Mouse (Mus musculus): ENCODE data around the gene Fgfr2. TPM values are rescaled to one million over a fixed set of nuclear protein-coding genes. Genes with fewer than 3 reads are reported as not detected.

Gene Fgfr2
- polyA plus RNA-seq, 1 experiment from 2014 or later = 34.1 TPM

DNA sequence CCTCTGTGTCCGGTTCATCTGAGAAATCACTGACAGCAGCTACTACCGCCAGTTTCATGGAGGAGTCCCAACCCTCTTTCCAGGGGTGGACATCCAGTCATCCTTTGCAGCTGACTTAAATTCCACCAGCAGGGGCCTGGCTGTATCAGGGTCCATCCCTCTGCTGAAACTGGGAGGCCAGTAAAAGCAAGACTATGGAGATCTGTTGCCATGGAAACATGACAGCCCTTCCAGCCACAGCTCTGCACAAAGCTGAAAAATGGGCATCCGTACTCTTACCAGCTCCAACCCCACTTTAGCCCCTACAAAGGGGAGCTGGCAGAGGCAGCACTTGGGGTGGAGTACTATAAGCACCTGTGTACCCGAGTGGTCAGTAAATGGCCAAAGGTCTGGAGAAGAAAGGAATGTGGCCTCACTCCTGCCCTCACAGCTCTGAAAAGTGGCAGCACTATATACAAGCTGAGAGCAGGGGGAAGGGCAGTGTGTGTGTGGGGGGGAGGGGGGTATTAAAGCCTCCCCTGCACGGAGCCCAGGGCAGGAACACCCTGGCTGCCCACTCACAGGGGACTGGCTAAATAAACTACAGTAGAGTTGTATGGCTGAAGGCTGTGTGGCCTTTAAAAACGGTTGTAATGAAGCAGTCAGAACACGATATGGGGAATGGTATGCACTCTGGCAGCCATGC lies 341.9 kb downstream of the Fgfr2 start:
- peaks cover 12% of the 10 kb centered on the region; the same call in 1 of the 2 replicates for H3K36me3 ChIP-seq
- 44% methylated on average over 7 of the region's 7 CpGs for WGBS
- H3K27ac ChIP-seq (ENCODE audit: poor library complexity, severe bottlenecking) = peak overlapping the region; percentile 10; the same call in 1 of the 2 replicates
- no peaks in the 10 kb centered on the region for H3K9me3 ChIP-seq (replicated peaks)
- H3K27me3 ChIP-seq (replicated peaks) = no peaks in the 10 kb centered on the region
- peaks cover 75% of the 10 kb centered on the region for H3K4me1 ChIP-seq (replicated peaks)
- no peak overlapping the region for H3K9ac ChIP-seq
- ATAC-seq (ENCODE audit: insufficient number of reproducible peaks, low FRiP score) = no peak
- no peak overlapping the region for H3K4me3 ChIP-seq
- H3K4me2 ChIP-seq = no peak overlapping the region

DNA sequence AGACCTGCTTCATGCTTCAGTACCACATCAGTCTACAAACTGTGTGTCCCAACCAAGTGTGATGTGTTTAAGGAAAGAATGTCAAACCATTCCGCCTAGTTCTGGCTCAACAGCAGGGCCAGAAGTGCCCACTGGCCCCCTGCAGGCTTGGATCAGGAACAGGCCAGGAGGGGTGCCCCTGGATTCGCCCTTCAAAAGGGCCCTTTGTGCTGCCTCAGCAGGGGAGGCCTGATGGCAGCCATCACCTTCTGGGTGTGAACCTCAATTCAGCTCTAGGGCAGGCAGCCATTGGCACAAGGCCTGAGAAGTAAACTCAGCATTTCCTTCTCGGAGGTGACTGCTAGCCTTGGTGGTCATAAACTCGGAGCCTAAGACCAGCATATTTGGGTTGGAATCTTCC lies 342.5 kb downstream of the Fgfr2 start:
- Histone ChIP-seq H3K9me3 (replicated peaks) (no peaks in the 10 kb centered on the region), H3K4me2 (no peak overlapping the region), H3K9ac (no peak overlapping the region), H3K36me3 (peaks cover 13% of the 10 kb centered on the region; the same call in 1 of the 2 replicates), H3K27me3 (replicated peaks) (no peaks in the 10 kb centered on the region), H3K4me3 (no peak overlapping the region), H3K27ac (ENCODE audit: poor library complexity, severe bottlenecking) (peak overlapping the region; percentile 39; the same call in 1 of the 2 replicates), H3K4me1 (replicated peaks) (peaks cover 70% of the 10 kb centered on the region)
- WGBS = 55% methylated on average over 4 of the region's 4 CpGs
- ATAC-seq (ENCODE audit: insufficient number of reproducible peaks, low FRiP score) = no peak

DNA sequence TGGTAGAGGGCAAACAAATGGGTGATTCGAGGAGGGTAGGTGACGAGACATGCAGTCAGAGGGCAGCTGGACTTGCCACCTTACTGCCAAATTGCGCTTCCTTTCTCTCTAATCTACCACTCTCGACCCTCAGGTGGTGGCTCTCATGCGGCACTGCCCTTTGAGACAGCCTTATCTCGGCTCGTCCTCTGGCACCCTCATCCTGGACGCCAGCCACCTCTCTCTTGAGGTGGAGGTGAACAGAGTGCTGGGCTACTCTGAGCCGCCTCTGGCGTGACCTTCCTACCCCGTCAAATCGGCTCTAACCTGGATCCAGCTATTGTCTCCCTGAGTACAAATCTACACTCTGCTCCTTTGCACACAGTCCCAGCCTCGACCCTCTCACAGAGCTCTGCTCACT lies 344.5 kb downstream of the Fgfr2 start:
- H3K27ac ChIP-seq (ENCODE audit: poor library complexity, severe bottlenecking) = no peak overlapping the region
- no peak overlapping the region for H3K4me2 ChIP-seq
- no peak overlapping the region for H3K4me3 ChIP-seq
- ATAC-seq (ENCODE audit: insufficient number of reproducible peaks, low FRiP score) = no peak
- no peaks in the 10 kb centered on the region for H3K9me3 ChIP-seq (replicated peaks)
- no peak overlapping the region for H3K9ac ChIP-seq
- 57% methylated on average over 13 of the region's 13 CpGs for WGBS
- no peaks in the 10 kb centered on the region for H3K27me3 ChIP-seq (replicated peaks)
- H3K4me1 ChIP-seq (replicated peaks) = peaks cover 60% of the 10 kb centered on the region
- H3K36me3 ChIP-seq = peaks cover 20% of the 10 kb centered on the region

DNA sequence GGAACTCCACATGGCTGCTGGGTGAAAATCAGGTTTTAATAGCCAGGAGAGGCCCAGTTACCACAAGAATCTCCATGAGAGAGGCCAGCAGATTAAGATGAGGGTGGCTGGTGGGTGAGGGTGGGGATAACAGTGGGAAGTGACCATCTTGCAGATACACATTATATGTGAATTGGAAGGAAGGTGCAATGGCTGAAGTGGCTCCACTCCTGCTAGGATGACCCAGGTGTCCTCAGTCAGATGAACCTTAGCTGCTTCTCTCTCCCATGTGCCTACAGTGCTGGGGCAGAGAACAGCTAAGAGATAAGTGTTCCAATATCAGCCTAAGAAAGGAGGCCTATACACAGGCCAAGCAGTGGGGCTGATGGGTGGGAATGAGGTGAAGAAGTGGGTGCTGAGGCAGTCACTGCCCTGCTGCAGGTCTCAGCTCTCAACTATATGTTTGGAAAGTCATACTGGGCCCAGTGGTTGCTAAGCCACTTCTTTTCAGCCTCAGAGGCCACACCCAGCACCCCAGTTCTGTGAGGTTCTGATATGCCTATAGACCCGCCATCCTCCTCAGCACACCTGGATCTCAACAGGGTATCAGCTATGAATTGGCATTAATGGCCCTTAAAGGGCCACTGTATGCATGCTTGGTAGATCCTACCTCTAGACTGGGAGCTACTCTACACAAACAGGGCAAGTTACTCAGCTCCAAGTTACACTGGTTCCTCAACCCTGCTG lies 345.3 kb downstream of the Fgfr2 start:
- H3K4me1 ChIP-seq (replicated peaks) = peaks cover 57% of the 10 kb centered on the region
- H3K36me3 ChIP-seq = peaks cover 23% of the 10 kb centered on the region
- H3K9me3 ChIP-seq (replicated peaks) = no peaks in the 10 kb centered on the region
- no peak overlapping the region for H3K4me2 ChIP-seq
- no peak overlapping the region for H3K9ac ChIP-seq
- H3K27me3 ChIP-seq (replicated peaks) = no peaks in the 10 kb centered on the region
- no peak overlapping the region for H3K27ac ChIP-seq (ENCODE audit: poor library complexity, severe bottlenecking)
- H3K4me3 ChIP-seq = no peak overlapping the region
- 80% methylated on average over 1 of the region's 1 CpGs for WGBS
- 0 out of 2 replicates have a peak, but pooled peaks have one; percentile 42 for ATAC-seq (ENCODE audit: insufficient number of reproducible peaks, low FRiP score)

DNA sequence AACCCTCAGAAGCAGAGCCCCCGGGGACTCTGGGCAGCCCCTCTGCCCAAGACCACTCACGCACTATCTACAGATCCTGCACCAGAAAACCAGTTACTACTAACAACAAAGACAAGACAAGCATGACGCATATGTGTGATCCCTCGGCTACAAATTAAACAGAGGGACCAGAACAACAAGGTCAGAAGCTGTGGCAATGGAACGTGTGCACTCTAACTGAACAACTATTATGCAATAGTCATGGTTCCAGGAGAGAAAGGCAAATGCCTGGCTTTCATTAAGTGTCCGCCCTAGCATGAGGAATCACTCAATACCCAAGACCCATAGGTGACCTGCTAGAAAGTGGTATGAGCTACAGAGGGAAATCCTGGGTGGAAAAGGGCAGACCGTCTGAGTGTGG lies 346.0 kb downstream of the Fgfr2 start:
- Histone ChIP-seq H3K4me3 (no peak overlapping the region), H3K9me3 (replicated peaks) (no peaks in the 10 kb centered on the region), H3K4me2 (no peak overlapping the region), H3K27ac (ENCODE audit: poor library complexity, severe bottlenecking) (no peak overlapping the region), H3K27me3 (replicated peaks) (no peaks in the 10 kb centered on the region), H3K9ac (no peak overlapping the region), H3K4me1 (replicated peaks) (peaks cover 55% of the 10 kb centered on the region), H3K36me3 (peaks cover 23% of the 10 kb centered on the region)
- WGBS = 91% methylated on average over 7 of the region's 7 CpGs
- ATAC-seq (ENCODE audit: insufficient number of reproducible peaks, low FRiP score) = no peak

DNA sequence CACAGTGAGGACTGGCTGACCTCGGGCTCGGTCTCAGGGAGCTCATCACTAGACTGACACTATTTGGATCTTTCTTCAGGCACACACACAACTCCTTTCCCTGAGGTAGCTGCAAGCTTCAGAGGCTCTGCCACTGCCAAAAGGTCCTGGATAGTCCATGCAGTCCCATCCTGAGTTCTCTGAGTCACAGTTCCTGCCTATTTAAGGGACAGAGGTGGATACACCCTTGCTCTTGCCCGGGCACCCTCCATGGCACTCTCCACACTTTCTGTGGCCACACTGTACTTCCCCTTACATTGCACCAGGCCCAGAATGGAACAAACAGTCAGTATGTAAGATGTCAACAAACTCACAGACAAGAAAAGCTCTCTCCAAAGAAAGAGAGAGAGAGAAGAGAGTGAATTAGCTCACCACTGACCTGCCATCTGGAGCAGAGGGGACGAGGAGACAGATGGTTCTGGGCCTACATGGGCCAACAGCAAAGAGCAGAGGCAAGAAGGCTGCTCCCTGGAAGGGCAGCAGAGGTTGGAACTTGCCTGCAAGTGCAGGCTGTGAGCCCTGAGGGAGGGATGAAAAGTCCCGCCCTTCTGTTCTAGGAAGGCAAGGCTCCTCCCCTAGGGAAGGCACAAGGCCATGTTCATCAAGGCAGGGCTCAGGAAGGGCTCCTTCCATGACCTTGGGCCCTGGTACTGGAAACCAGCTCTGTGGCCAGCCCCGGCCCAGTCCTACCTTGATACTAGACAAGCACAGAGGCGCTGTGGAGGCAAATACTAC lies 346.6 kb downstream of the Fgfr2 start:
- Histone ChIP-seq H3K4me1 (replicated peaks) (peaks cover 49% of the 10 kb centered on the region), H3K36me3 (peaks cover 23% of the 10 kb centered on the region), H3K27me3 (replicated peaks) (no peaks in the 10 kb centered on the region), H3K4me2 (no peak overlapping the region), H3K9me3 (replicated peaks) (no peaks in the 10 kb centered on the region), H3K9ac (no peak overlapping the region), H3K27ac (ENCODE audit: poor library complexity, severe bottlenecking) (no peak overlapping the region), H3K4me3 (no peak overlapping the region)
- no peak for ATAC-seq (ENCODE audit: insufficient number of reproducible peaks, low FRiP score)
- WGBS = 82% methylated on average over 7 of the region's 7 CpGs

DNA sequence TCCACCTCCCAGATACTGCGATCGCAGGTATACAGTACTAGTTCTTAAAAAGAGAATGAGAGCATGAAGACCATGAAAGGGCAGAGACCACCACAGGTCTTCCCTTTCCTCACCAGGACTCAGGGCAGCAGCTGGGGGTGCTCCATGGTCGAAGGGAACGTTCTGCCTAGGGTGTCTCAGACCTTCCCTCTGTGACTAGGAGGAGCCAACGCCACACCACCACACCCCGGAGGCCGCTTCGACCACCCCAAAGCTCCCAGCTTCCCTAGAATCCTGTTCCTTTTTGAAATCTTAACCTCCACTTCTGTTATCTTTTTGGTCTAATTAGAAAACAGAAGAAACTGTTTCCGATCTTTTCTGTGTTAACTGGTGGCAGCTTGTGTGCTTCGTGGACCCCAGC lies 347.2 kb downstream of the Fgfr2 start:
- no peak overlapping the region for H3K9ac ChIP-seq
- no peaks in the 10 kb centered on the region for H3K9me3 ChIP-seq (replicated peaks)
- ATAC-seq (ENCODE audit: insufficient number of reproducible peaks, low FRiP score) = no peak
- H3K4me3 ChIP-seq = no peak overlapping the region
- no peak overlapping the region for H3K4me2 ChIP-seq
- no peak overlapping the region for H3K27ac ChIP-seq (ENCODE audit: poor library complexity, severe bottlenecking)
- no peaks in the 10 kb centered on the region for H3K27me3 ChIP-seq (replicated peaks)
- H3K36me3 ChIP-seq = peaks cover 23% of the 10 kb centered on the region
- WGBS = 89% methylated on average over 10 of the region's 10 CpGs
- H3K4me1 ChIP-seq (replicated peaks) = peaks cover 43% of the 10 kb centered on the region

DNA sequence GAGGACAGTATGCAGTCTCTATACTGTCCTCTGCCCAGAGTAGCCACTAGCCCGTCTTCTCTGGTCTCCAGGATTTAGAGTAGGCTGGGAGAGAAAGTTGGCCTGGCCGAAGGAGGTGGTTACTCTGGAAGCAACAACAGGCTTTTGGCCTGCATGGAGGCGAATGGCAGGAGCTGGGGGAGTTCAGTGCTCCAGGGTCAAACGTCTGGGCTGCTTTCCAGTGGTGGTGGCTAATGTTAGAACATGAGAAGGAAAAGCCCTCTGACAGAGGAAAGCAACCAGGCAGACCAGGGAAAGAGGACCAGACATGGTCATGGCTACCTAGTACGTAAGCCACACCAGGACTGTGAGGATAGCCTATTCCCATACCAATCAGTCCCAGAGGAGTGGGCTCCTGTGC lies 347.8 kb downstream of the Fgfr2 start:
- Histone ChIP-seq H3K27ac (ENCODE audit: poor library complexity, severe bottlenecking) (no peak overlapping the region), H3K4me2 (no peak overlapping the region), H3K9ac (no peak overlapping the region), H3K4me3 (no peak overlapping the region), H3K36me3 (peaks cover 23% of the 10 kb centered on the region), H3K9me3 (replicated peaks) (no peaks in the 10 kb centered on the region), H3K4me1 (replicated peaks) (peaks cover 37% of the 10 kb centered on the region), H3K27me3 (replicated peaks) (no peaks in the 10 kb centered on the region)
- no peak for ATAC-seq (ENCODE audit: insufficient number of reproducible peaks, low FRiP score)
- WGBS = 78% methylated on average over 5 of the region's 5 CpGs

DNA sequence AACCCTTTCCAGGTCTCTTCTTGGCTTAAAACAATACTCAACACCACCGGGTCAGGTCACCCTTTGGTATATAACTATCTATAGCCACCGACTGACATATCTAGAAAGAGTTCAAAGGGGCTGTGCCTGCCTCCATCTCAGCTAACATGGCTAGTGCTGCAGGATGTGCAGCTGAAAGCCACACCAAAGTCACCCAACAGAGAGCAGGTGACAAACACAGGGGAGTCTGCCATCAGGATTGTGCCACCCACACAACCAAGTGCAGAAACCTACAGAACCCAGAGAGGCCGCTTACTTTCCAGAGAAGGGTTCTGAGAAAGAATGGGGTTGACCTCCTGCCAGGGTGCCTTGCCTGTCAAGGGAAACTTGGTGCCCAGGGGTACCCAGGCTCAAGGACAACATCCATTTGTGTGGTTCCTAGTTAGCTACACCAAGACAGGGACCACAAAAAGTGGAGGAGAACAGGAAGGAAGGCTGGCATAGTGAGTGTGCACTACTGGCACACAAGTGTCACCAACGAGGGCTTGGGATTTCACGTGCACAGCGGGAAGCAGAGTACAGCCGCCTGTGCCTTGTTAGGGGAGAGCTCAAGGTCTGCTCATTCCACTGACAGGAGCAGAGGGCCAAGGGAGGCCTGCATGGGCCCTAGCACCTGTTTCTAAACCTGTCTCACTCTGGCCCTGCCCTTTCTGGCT lies 350.0 kb downstream of the Fgfr2 start:
- ATAC-seq (ENCODE audit: insufficient number of reproducible peaks, low FRiP score) = no peak
- Histone ChIP-seq H3K9ac (no peak overlapping the region), H3K27ac (ENCODE audit: poor library complexity, severe bottlenecking) (no peak overlapping the region), H3K36me3 (peaks cover 20% of the 10 kb centered on the region), H3K27me3 (replicated peaks) (no peaks in the 10 kb centered on the region), H3K4me3 (no peak overlapping the region), H3K4me1 (replicated peaks) (peaks cover 17% of the 10 kb centered on the region; the same call in 1 of the 2 replicates), H3K4me2 (no peak overlapping the region), H3K9me3 (replicated peaks) (no peaks in the 10 kb centered on the region)
- 75% methylated on average over 7 of the region's 7 CpGs for WGBS

DNA sequence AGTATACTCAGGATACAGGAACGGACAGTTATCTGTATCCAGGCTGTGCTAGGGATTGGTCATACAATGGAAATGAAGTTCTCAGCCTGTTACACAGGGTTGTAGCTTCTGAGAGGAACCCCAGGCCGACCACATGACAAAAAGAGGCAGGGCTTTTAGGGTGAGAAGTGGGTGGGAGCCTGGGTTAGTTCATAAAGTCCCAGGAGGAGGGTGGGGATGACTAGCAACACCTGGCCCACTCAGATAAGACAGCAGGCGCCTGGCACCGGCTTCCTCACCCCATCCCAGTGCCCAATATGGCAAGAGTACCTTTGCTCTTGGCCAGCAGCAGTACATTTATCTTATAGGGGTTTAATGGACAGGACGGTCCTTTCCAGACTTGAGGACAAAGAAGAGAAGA lies 350.7 kb downstream of the Fgfr2 start:
- Histone ChIP-seq H3K36me3 (peaks cover 14% of the 10 kb centered on the region), H3K27ac (ENCODE audit: poor library complexity, severe bottlenecking) (no peak overlapping the region), H3K9me3 (replicated peaks) (no peaks in the 10 kb centered on the region), H3K9ac (no peak overlapping the region), H3K4me2 (no peak overlapping the region), H3K4me3 (no peak overlapping the region), H3K4me1 (replicated peaks) (peaks cover 18% of the 10 kb centered on the region), H3K27me3 (replicated peaks) (no peaks in the 10 kb centered on the region)
- 75% methylated on average over 5 of the region's 5 CpGs for WGBS
- 0 out of 2 replicates have a peak, but pooled peaks have one; percentile 54 for ATAC-seq (ENCODE audit: insufficient number of reproducible peaks, low FRiP score)
